Mouse (Mus musculus) olfactory bulb, adult 2 months (tissue): ENCODE data around the gene Cidec. TPM values are rescaled to one million over a fixed set of nuclear protein-coding genes. Genes with fewer than 3 reads are reported as not detected.

Experiments
- H3K27ac ChIP-seq: fragments of 200-500 bp; 2 replicates; pipeline ENCODE4 v1.5.1; 2012; ENCODE audit warnings: low read depth, low read length; ENCODE audit not compliant: insufficient read depth
- H3K4me1 ChIP-seq: fragments of 200-500 bp; 2 replicates; pipeline ENCODE4 v1.6.1; 2012; ENCODE audit warnings: low read length; ENCODE audit not compliant: control insufficient read depth, insufficient read depth
- H3K4me3 ChIP-seq: fragments of 200-500 bp; 2 replicates; pipeline ENCODE4 v1.5.1; 2012; ENCODE audit warnings: mild to moderate bottlenecking, low read depth, low read length, moderate library complexity; ENCODE audit not compliant: insufficient read depth
- CTCF ChIP-seq: fragments of 200-500 bp; IDR thresholded peaks from 2 replicates; pipeline ENCODE4 v1.5.1; 2012; ENCODE audit warnings: low read depth, mild to moderate bottlenecking, low read length, moderate library complexity; ENCODE audit not compliant: insufficient read depth
- POLR2A ChIP-seq: fragments of 200-500 bp; IDR thresholded peaks from 2 replicates; pipeline ENCODE4 v1.6.1; 2012; ENCODE audit warnings: mild to moderate bottlenecking, low read depth, low read length, moderate library complexity; ENCODE audit not compliant: insufficient read depth
- WGBS: fragments of 180-500 bp; shearing (Covaris S2); methylation state at CpG from one replicate; pipeline ENCODE4 v1.1.7; 2018; 5-methylcytosine and 5-hydroxymethylcytosine counted together
- polyA plus RNA-seq: library from polyadenylated mRNA; stranded (reverse); fragments of >200 nt; gene quantifications from 2 replicates; pipeline ENCODE4 v1.2.4, GENCODE M21; 2012; ENCODE audit warnings: low replicate concordance; ENCODE audit not compliant: missing spikeins, insufficient read depth, insufficient read length

Gene Cidec
- not detected in 2 replicates for polyA plus RNA-seq

GRCm38 (mm10) chr6:113435664-113436205 is at the start of gene Cidec:
Gene Cidec, minus strand, starts transcription at chr6:113435760.
- H3K27ac ChIP-seq = no peak within 1 kb of the TSS
- 85% methylated on average over 9 of the region's 9 CpGs for WGBS
- TF ChIP-seq POLR2A (no peak), CTCF (no peak)
- no peak within 1 kb of the TSS for H3K4me3 ChIP-seq
- 0 out of 2 replicates have a peak, but pooled peaks cover 2% of the 10 kb centered on the region for H3K4me1 ChIP-seq

- peak overlapping the region; percentile 82 for H3K4me3 ChIP-seq
- TF ChIP-seq POLR2A (no peak), CTCF (peak; percentile 18; the same call in 1 of the 2 replicates)
- 8% methylated on average over 10 of the region's 10 CpGs for WGBS
- H3K27ac ChIP-seq = peak overlapping the region; percentile 93
- H3K4me1 ChIP-seq = peaks cover 35% of the 10 kb centered on the region
These were observed 48.2 kb upstream of the Cidec start for GRCm38 (mm10) chr6:113483729-113484128.

DNA sequence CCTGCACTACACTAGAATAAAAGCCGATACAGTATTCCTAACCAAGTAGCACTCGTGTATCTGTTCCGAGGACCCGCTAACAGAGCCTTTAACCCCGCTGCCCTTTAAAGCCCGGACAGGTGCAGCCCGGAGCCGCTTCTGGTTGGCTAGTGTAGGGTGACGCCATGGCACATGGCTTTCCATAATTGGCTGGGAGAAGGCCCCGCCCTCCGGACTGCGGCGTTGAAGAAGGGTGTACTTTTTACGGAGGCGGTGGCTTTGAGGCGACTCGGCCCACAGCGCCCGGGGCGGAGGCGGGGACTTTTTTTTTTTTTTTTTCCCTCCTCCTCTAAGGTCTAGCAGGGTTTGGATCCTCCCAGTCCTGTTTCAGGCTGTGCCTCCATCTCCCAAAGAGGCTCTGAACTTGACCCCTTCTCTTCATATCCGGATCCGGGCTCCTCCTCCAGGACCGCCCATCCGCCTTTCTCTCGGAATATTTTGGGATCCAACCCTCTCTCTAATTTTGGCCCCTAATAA is 47.6 kb upstream of the Cidec start, which contains the start of gene Creld1:
TSS of gene Creld1 (plus strand) at position 198 of the 516 bp plus-strand sequence.
- WGBS = under 1% methylated on average over 26 of the region's 26 CpGs
- TF ChIP-seq POLR2A (no peak; the same call in 1 of the 2 replicates), CTCF (no peak)
- Histone ChIP-seq H3K4me3 (peak within 1 kb of the TSS; percentile 82), H3K27ac (peak within 1 kb of the TSS; percentile 93), H3K4me1 (peaks cover 32% of the 10 kb centered on the region)

- Histone ChIP-seq H3K4me1 (peaks cover 26% of the 10 kb centered on the region), H3K27ac (peak overlapping the region; percentile 91), H3K4me3 (peak overlapping the region; percentile 82)
- 2% methylated on average over 65 of the region's 65 CpGs for WGBS
- 0 out of 2 replicates have a peak, but pooled peaks have one; percentile 37 for TF ChIP-seq POLR2A
- no peak for TF ChIP-seq CTCF
These were observed 47.0 kb upstream of the Cidec start for GRCm38 (mm10) chr6:113482477-113483099.

DNA sequence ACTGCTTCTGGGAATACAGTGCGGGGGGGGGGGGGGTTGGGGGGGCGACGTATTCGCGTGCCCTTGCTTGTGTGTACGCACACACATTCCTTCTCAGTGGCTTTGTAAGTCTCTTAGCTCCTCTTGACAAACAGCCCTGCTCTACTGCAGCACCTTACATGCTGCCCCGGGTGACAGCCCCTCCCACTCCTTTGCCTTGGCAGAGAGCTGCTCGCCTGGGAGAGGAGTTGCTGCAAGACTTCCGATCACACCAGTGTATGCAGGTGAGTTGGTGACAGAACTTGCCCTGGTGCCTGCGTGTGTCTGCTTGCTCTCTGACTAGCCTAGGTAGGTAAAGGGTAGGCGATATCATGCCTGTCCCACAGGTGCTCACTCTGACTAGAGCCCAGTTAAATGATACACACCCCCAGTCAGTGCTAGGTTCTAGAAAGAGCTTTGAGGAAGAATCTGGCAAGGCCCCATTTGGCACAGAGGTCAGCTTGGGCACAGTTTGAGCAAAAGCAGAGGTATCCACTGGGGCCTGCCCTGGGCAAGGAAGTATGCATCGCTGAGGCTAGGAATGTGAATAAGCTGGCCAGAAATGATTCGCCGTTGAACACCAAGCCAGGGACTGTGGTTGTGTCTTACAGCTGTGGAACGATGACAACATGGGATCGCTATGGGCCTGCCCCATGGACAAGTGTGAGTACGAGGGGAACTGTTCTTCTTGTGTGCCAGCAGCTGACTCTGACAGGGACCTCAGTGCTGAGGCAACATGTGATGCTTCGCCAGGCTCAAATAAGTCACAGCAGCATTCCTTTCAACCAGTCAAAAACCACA is 45.2 kb upstream of the Cidec start:
- no peak overlapping the region for H3K4me3 ChIP-seq
- TF ChIP-seq CTCF (no peak), POLR2A (no peak)
- 56% methylated on average over 18 of the region's 18 CpGs for WGBS
- peaks cover 22% of the 10 kb centered on the region for H3K4me1 ChIP-seq
- no peak overlapping the region for H3K27ac ChIP-seq

- Histone ChIP-seq H3K27ac (no peak overlapping the region), H3K4me3 (no peak overlapping the region), H3K4me1 (peaks cover 13% of the 10 kb centered on the region)
- TF ChIP-seq CTCF (no peak), POLR2A (no peak)
- 82% methylated on average over 10 of the region's 10 CpGs for WGBS
These were observed 43.3 kb upstream of the Cidec start for GRCm38 (mm10) chr6:113478906-113479305.

DNA sequence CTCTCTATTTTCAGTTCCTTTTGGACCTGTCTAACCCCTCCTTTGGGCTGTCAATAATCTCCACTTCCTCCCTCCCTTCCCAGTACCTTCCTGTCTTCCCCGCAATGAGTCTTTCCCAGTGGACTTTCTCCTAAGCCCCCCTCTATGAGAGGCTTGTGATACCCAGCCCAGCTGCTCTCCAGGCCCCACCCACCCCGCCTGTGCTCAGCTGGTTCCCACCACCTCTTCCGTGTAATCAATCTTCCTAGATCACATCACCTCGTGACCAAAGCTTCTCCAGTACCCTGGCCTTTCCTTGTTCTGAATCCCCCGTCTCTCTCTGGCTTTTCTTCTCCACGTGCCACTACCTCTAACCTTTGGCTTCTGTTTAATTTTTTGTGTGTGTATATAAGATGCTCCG is 41.8 kb upstream of the Cidec start:
- WGBS = 66% methylated on average over 7 of the region's 7 CpGs
- no peak overlapping the region for H3K27ac ChIP-seq
- TF ChIP-seq POLR2A = no peak
- H3K4me3 ChIP-seq = no peak overlapping the region
- H3K4me1 ChIP-seq = peaks cover 13% of the 10 kb centered on the region

GRCm38 (mm10) chr6:113473715-113474114 is 38.2 kb upstream of the Cidec start:
- no peak overlapping the region for H3K27ac ChIP-seq
- WGBS = 95% methylated on average over 6 of the region's 6 CpGs

DNA sequence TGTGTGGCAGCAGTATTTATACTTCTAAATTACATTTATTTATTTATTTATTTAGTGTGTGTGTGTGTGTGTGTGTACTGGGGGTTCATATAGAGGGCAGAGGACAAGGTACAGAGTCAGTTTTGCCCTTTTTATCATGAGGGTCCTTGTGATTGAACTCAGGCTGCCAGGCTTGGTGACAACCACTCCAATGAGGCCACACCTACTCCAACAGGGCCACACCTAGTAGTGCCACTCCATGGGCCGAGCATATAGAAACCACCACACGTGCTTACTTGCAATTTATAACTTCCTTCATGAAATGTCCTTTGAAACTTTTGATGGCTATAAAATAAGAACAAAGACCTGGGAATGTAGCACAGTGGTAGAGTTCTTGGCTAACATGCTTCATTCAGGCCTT is 37.7 kb upstream of the Cidec start:
- Histone ChIP-seq H3K4me1 (peaks cover 11% of the 10 kb centered on the region), H3K4me3 (no peak overlapping the region), H3K27ac (no peak overlapping the region)
- WGBS = 86% methylated on average over 2 of the region's 2 CpGs
- TF ChIP-seq CTCF (no peak), POLR2A (no peak)

More at GRCm38 (mm10) chr6:113473715-113474114, 38.2 kb upstream of the Cidec start:
- Histone ChIP-seq H3K4me1 (peaks cover 11% of the 10 kb centered on the region), H3K4me3 (no peak overlapping the region)
- TF ChIP-seq POLR2A (no peak), CTCF (no peak)

GRCm38 (mm10) chr6:113472061-113472460 is 36.5 kb upstream of the Cidec start:
- TF ChIP-seq POLR2A = no peak
- TF ChIP-seq CTCF = no peak

More at GRCm38 (mm10) chr6:113472061-113472460, 36.5 kb upstream of the Cidec start:
- WGBS = 88% methylated on average over 10 of the region's 10 CpGs
- H3K4me1 ChIP-seq = peaks cover 11% of the 10 kb centered on the region
- no peak overlapping the region for H3K27ac ChIP-seq
- no peak overlapping the region for H3K4me3 ChIP-seq
